Mouse (Mus musculus) erythroblast, embryonic 14.5 days (primary cell): Measurements from ENCODE around the gene Alas2. TPM values are rescaled to one million over a fixed set of nuclear protein-coding genes. Genes with fewer than 3 reads are reported as not detected.
A peak's percentile ranks its signal among the peaks of the same experiment; 100 is the strongest.

ENCODE experiments used
- H3K27me3 ChIP-seq: 2 replicates; pipeline ENCODE4 v1.6.1; 2012; ENCODE audit warnings: inconsistent platforms; ENCODE audit not compliant: control insufficient read depth
- H3K36me3 ChIP-seq: 2 replicates; pipeline ENCODE4 v1.6.1; 2012; ENCODE audit warnings: mild to moderate bottlenecking, inconsistent platforms; ENCODE audit not compliant: control insufficient read depth
- H3K4me1 ChIP-seq: 2 replicates; pipeline ENCODE4 v1.6.1; 2012; ENCODE audit warnings: inconsistent platforms; ENCODE audit not compliant: control insufficient read depth
- H3K4me3 ChIP-seq: replicated peaks from 2 replicates; pipeline ENCODE3; 2012; ENCODE audit warnings: moderate library complexity, mild to moderate bottlenecking, inconsistent platforms
- H3K9me3 ChIP-seq: 2 replicates; pipeline ENCODE4 v1.6.1; 2012; ENCODE audit warnings: low read length, inconsistent platforms, mixed read lengths; ENCODE audit not compliant: control insufficient read depth
- GATA1 ChIP-seq: IDR thresholded peaks from 2 replicates; pipeline ENCODE4 v1.6.1; 2012; ENCODE audit warnings: low read length, inconsistent platforms, mixed read lengths
- TAL1 ChIP-seq: IDR thresholded peaks from 3 replicates; pipeline ENCODE4 v1.6.1; 2012; ENCODE audit warnings: low read length, inconsistent platforms, mixed read lengths
- polyA plus RNA-seq: library from polyadenylated mRNA; stranded (reverse); fragments of >175 nt; gene quantifications from 2 replicates; pipeline ENCODE4 v1.2.3, GENCODE M21; 2012

Gene Alas2
- polyA plus RNA-seq, 1 experiment, result 201 TPM

GRCm38 (mm10) chrX:150595016-150595760 is 48.0 kb downstream of the Alas2 start:
- Histone ChIP-seq H3K36me3 (peaks cover 3% of the 10 kb centered on the region), H3K4me3 (peak overlapping the region; percentile 24), H3K9me3 (no peaks in the 10 kb centered on the region), H3K4me1 (peaks cover 29% of the 10 kb centered on the region), H3K27me3 (no peaks in the 10 kb centered on the region)
- peak; percentile 63 for TF ChIP-seq TAL1
- TF ChIP-seq GATA1, result peak; percentile 56; the same call in 1 of the 2 replicates

- H3K4me1 ChIP-seq, result peaks cover 21% of the 10 kb centered on the region
- no peak overlapping the region for H3K4me3 ChIP-seq
- no peaks in the 10 kb centered on the region for H3K9me3 ChIP-seq
- no peaks in the 10 kb centered on the region for H3K27me3 ChIP-seq
- H3K36me3 ChIP-seq, result peaks cover 3% of the 10 kb centered on the region
- TF ChIP-seq TAL1, result no peak
- TF ChIP-seq GATA1, result no peak
Observed at GRCm38 (mm10) chrX:150598882-150599281, 51.7 kb downstream of the Alas2 start.

Other genes with a start within 250 kb of the Alas2 start
- 0.22 and 0.68 TPM in 2 replicates for gene Tmem29, start 88.2 kb upstream of the Alas2 start, polyA plus RNA-seq
- gene Pfkfb1, start 40.9 kb downstream of the Alas2 start, polyA plus RNA-seq, result 0.16 and 0.27 TPM in 2 replicates
- 0.33 and 0.39 TPM in 2 replicates for gene Apex2, start 42.5 kb downstream of the Alas2 start, polyA plus RNA-seq
- not detected in 2 replicates for gene Tro, start 110.2 kb downstream of the Alas2 start, polyA plus RNA-seq